Mouse (Mus musculus): ENCODE measurements around the gene Car15.

Gene Car15

GRCm38 (mm10) chr16:17802456-17802838, 35.7 kb downstream of the Car15 start:
- DNase-seq (ENCODE audit: low spot score in 2 of 2) = no peak

- DNase-seq (ENCODE audit: low spot score in 2 of 2) = no peak
These were observed 36.2 kb downstream of the Car15 start for GRCm38 (mm10) chr16:17801777-17802455.

- DNase-seq (ENCODE audit: low spot score in 2 of 2) = no peak
These were observed 38.6 kb downstream of the Car15 start for GRCm38 (mm10) chr16:17799584-17799983.

- no peak for DNase-seq (ENCODE audit: low spot score in 2 of 2)
These were observed 39.6 kb downstream of the Car15 start for GRCm38 (mm10) chr16:17798321-17799180.

GRCm38 (mm10) chr16:17797812-17798311, 40.3 kb downstream of the Car15 start:
- DNase-seq (ENCODE audit: low spot score in 2 of 2) = no peak

- no peak for DNase-seq (ENCODE audit: low spot score in 2 of 2)
These were observed 41.0 kb downstream of the Car15 start, which contains the start of gene Scarf2 for GRCm38 (mm10) chr16:17796971-17797811. Gene Scarf2, plus strand, starts transcription at chr16:17797282.

- no peak for DNase-seq (ENCODE audit: low spot score in 2 of 2)
These were observed 41.6 kb downstream of the Car15 start for GRCm38 (mm10) chr16:17796519-17796918.

GRCm38 (mm10) chr16:17795643-17796042, 42.5 kb downstream of the Car15 start:
- DNase-seq (ENCODE audit: low spot score in 2 of 2) = no peak

- DNase-seq (ENCODE audit: low spot score in 2 of 2) = no peak
These were observed 44.1 kb downstream of the Car15 start for GRCm38 (mm10) chr16:17794047-17794446.

GRCm38 (mm10) chr16:17792728-17793127, 45.4 kb downstream of the Car15 start:
- no peak for DNase-seq (ENCODE audit: low spot score in 2 of 2)

- DNase-seq (ENCODE audit: low spot score in 2 of 2) = no peak
These were observed 52.8 kb downstream of the Car15 start for GRCm38 (mm10) chr16:17785337-17785736.
